Mouse (Mus musculus): ENCODE data around the gene Pcp4.
"Not testable (repeated sequence)": the region's sequence is repeated elsewhere in the genome, so short reads cannot be mapped to it uniquely, and the experiment has no call there.

The Pcp4 gene

GRCm38 (mm10) chr16:96467445-96467844 lies at the start of gene Pcp4:
Gene Pcp4 (plus strand): TSS chr16:96467606.
- DNase-seq (ENCODE audit: low spot score in 2 of 2) = peak; percentile 96 to 97

GRCm38 (mm10) chr16:96425044-96425443 lies 42.4 kb upstream of the Pcp4 start:
- DNase-seq (ENCODE audit: low spot score in 2 of 2) = no peak

DNA sequence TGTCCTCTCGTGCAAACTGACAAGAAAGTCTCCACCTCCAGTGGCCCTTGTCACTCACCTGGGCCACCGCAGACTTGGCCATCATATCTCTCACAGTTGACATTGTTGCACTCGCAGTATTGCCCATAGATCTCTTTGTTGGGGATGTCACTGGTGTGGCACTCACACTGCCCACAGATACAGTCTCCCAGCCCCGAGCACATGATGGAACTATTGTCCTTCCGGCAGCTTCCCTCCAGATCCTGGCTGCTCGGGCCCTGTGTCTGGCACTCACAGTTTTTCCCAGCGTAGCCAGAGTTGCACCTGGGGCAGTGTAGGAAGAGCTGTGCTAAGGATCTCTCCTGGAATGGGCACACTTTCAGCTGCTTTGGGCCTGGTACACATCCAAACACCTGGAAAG lies 40.7 kb upstream of the Pcp4 start:
- no peak for DNase-seq (ENCODE audit: low spot score in 2 of 2)

DNA sequence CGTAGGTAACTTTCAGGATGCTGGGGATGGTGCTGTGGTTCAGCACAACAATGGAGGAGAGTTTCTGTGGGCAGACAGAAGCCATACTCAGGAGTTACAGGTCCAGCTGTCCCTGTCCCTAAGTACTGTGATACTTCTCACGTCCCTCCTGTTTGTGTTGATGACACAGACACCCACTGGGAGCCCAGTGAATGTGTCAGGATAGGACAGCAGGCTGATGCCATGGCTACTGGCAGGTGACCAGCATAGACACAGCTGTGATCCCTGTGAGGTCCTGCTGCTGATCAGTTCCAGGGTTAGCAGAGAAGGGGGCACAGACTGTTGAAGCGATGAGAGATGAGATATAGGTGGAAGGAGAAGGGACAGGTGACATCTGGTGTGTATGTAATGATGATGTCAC lies 38.4 kb upstream of the Pcp4 start:
- DNase-seq (ENCODE audit: low spot score in 2 of 2) = no peak

DNA sequence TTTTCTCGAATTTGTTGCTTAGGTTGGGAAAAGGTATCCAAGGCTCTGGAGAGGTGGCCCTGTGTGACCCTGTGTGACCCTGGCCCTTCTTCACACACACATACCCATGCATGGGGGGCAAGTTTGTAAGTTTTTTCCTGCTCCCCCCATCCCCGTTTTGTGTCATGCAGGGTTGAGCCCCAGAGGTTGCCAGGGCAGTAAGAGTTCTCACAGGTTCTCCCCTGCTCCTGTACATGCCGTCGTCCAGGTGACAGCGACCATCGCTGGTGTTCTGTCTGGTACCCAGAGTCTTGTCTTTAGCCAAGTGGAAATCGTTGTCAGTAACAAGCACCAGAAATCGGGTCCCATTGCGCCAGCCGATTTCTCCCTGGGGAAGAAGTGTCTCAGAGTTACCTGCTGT lies 34.1 kb upstream of the Pcp4 start:
- no peak for DNase-seq (ENCODE audit: low spot score in 2 of 2)

- no peak for DNase-seq (ENCODE audit: low spot score in 2 of 2)
These were observed 33.2 kb upstream of the Pcp4 start for GRCm38 (mm10) chr16:96434024-96434785.

GRCm38 (mm10) chr16:96438946-96439345 lies 28.5 kb upstream of the Pcp4 start:
- no peak for DNase-seq (ENCODE audit: low spot score in 2 of 2)

- DNase-seq (ENCODE audit: low spot score in 2 of 2) = no peak
These were observed 27.7 kb upstream of the Pcp4 start for GRCm38 (mm10) chr16:96439682-96440081.

- no peak for DNase-seq (ENCODE audit: low spot score in 2 of 2)
These were observed 26.5 kb upstream of the Pcp4 start for GRCm38 (mm10) chr16:96440871-96441270.

GRCm38 (mm10) chr16:96441826-96442225 lies 25.6 kb upstream of the Pcp4 start:
- no peak for DNase-seq (ENCODE audit: low spot score in 2 of 2)

- no peak for DNase-seq (ENCODE audit: low spot score in 2 of 2)
These were observed 23.9 kb upstream of the Pcp4 start, which contains the start of gene Itgb2l for GRCm38 (mm10) chr16:96443468-96443867. Gene Itgb2l (minus strand): TSS chr16:96443619.

- not testable (repeated sequence) for DNase-seq (ENCODE audit: low spot score in 2 of 2)
These were observed 16.5 kb upstream of the Pcp4 start for GRCm38 (mm10) chr16:96450871-96451270.

GRCm38 (mm10) chr16:96454086-96454485 lies 13.3 kb upstream of the Pcp4 start:
- DNase-seq (ENCODE audit: low spot score in 2 of 2) = no peak

DNA sequence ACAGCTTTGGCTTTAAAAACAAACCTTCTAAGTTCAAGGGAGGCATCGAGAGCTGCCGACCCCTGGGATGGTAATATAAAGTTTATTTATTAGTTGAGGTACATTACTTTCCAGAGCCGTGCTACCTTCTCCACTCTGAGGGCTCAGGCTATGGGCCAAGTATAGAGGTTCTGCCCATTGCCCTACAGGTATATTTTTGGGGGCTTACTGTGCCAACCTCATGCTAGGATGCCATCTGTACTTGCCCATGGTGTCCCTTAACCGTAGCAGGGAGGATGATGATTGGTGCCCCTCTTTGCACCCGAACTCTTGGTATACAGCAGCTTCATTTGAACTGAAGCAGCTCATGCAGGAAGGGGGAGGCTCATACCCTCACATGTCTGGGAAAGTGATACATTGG lies 9.8 kb upstream of the Pcp4 start:
- DNase-seq (ENCODE audit: low spot score in 2 of 2) = no peak

DNA sequence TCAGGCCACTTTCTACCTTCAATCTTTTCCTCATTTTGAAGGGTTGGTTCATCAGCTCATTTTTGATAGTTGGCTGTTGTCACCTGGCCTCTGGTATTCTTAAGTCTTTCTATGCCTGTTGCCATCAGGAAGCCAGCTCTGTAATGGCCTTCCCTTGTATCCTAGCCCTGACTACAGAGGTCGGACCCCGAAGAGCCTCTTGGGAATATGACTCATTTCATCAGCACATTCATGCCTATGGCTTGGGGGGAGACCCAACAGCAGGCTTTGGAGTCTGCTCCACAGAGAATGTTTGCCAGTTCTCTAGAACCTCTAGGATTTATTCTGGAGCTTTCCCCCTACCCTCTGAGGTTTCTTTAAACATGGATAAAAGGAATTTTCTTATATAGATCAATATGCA lies 8.1 kb upstream of the Pcp4 start:
- DNase-seq (ENCODE audit: low spot score in 2 of 2) = no peak

DNA sequence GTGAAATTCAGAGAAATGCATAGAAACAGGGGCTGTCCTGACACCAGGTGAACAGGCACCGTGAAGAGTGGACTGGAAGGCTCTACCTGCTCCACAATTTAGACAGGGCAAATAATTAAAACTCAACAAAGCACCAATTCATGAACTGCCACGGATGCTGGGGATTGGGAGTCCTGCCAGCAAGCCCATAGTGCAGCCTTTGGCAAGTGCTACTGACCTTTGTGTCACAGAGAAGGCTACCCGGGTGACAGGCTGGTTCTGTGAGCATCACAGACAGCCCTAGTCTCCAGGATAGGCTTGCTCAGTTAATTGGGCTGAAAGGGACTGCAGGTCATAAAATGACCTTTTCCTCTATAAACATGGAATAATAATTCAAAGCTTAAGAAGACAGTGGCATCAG lies 6.6 kb upstream of the Pcp4 start:
- no peak for DNase-seq (ENCODE audit: low spot score in 2 of 2)

DNA sequence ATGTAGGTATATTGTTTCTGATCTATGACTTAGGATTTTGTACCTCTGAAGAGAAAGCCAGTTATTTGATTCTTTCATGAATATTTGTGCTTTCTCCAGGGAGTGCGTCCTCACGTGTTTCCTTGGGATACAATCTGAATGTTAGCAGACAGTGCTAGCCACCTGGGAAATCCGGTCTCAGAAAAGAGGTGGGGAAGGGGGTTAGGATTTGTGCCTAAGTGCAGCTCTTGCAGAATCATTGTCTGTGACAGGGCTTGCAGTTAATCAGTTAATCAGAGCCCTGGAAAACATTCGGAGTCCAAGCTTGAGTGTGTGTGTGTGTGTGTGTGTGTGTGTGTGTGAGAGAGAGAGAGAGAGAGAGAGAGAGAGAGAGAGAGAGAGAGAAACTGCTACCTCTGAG lies 605 bp downstream of the Pcp4 start:
- DNase-seq (ENCODE audit: low spot score in 2 of 2) = no peak

- DNase-seq (ENCODE audit: low spot score in 2 of 2) = peak; percentile 56 to 70
These were observed 1.3 kb downstream of the Pcp4 start for GRCm38 (mm10) chr16:96468698-96469097.

GRCm38 (mm10) chr16:96469640-96470039 lies 2.2 kb downstream of the Pcp4 start:
- peak in 1 of 2 experiments; percentile 41 for DNase-seq (ENCODE audit: low spot score in 2 of 2)

GRCm38 (mm10) chr16:96472361-96472760 lies 5.0 kb downstream of the Pcp4 start:
- DNase-seq (ENCODE audit: low spot score in 2 of 2) = no peak

- no peak for DNase-seq (ENCODE audit: low spot score in 2 of 2)
These were observed 5.4 kb downstream of the Pcp4 start for GRCm38 (mm10) chr16:96472816-96473215.

DNA sequence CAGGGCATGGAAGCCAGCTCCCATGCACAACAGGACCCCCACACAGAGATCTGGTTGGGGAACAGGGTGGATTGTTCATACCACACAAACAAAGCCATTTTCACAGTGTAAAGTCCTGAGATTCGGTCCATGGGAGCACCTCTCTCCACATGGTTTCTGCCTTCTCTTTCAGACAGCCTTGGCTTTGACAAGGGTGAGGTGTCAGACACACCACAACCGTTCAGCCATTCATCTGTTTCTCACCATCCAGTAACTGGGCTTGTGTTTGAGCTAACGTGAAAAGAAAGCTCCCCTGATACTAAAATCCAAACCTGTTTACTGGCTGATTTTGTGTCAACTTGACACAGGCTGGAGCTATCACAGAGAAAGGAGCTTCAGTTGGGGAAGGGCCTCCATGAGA lies 6.8 kb downstream of the Pcp4 start:
- DNase-seq (ENCODE audit: low spot score in 2 of 2) = no peak

- DNase-seq (ENCODE audit: low spot score in 2 of 2) = no peak
These were observed 14.4 kb downstream of the Pcp4 start for GRCm38 (mm10) chr16:96481791-96482190.
